ENCODE assay signal across 36 mouse cellular contexts in the genomic region with DNA sequence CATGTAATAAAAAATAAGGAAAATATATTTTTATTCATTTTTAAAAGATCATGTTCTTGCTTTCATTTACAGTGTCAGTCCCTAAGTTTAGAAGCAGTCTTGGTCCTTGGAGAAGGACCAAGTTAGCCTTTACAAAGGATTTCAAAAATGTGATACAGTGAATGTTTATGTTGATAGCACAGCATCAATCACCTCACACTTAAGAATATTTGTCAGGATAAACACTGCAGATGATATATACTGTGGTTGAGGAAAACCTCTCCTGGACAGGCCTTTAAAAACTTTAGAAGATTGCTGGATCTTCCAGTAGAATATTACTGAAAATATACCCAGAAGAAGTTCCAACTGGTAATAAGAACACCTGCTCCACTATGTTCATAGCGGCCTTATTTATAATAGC.
"Had no signal": no experiment of that assay in that cellular context is flagged by ENCODE, and none has a peak within 500 bp of the region (broad histone marks: within the 10 kb centered on the region; RNA-seq: fewer than 3 reads in every experiment).

No protein-coding gene starts in this region.

- H3K27me3 ChIP-seq: heart, embryonic 12.5 days; heart, embryonic 13.5 days; heart, embryonic 15.5 days; hindbrain, embryonic 12.5 days; hindbrain, embryonic 13.5 days; hindbrain, embryonic 15.5 days; intestine, embryonic 15.5 days; kidney, embryonic 15.5 days had no signal

- DNase-seq: heart, adult 18-20 months; heart, adult 2 months; heart, postnatal 10 days; heart, postnatal 14 days; heart, postnatal 36 days; heart, postnatal 4 days; kidney, adult 11 months; kidney, adult 18-20 months; kidney, adult 2 months; kidney, adult 8-10 months; kidney, adult 9 months; kidney, postnatal 10 days; kidney, postnatal 14 days; kidney, postnatal 25 days; kidney, postnatal 36 days; kidney, postnatal 4 days; layer of hippocampus, adult 9-11 months had no signal

- H3K36me3 ChIP-seq: heart, embryonic 10.5 days; heart, embryonic 12.5 days; heart, embryonic 13.5 days; heart, embryonic 15.5 days; hindbrain, embryonic 10.5 days; hindbrain, embryonic 12.5 days; hindbrain, embryonic 13.5 days; hindbrain, embryonic 15.5 days; intestine, embryonic 15.5 days; kidney, embryonic 15.5 days had no signal

- H3K4me1 ChIP-seq: heart, embryonic 10.5 days; heart, embryonic 12.5 days; heart, embryonic 13.5 days; heart, embryonic 15.5 days; hindbrain, embryonic 10.5 days; hindbrain, embryonic 12.5 days; hindbrain, embryonic 13.5 days; hindbrain, embryonic 15.5 days; intestine, embryonic 15.5 days; kidney, embryonic 15.5 days had no signal

- H3K4me3 ChIP-seq: heart, adult 2 months; heart, embryonic 10.5 days; heart, embryonic 12.5 days; heart, embryonic 13.5 days; heart, embryonic 15.5 days; hindbrain, embryonic 10.5 days; hindbrain, embryonic 12.5 days; hindbrain, embryonic 13.5 days; hindbrain, embryonic 15.5 days; intestine, embryonic 15.5 days; kidney, embryonic 15.5 days; layer of hippocampus, adult 2 months had no signal

- ATAC-seq: hindbrain, embryonic 16.5 days; hindbrain, postnatal 0 days; inflammation-experienced regulatory T-cells, adult 6 months; intestine, embryonic 15.5 days; intestine, embryonic 16.5 days; intestine, postnatal 0 days had no signal

- H3K27ac ChIP-seq: heart, adult 2 months; heart, embryonic 10.5 days; heart, embryonic 13.5 days; heart, embryonic 15.5 days; hindbrain, embryonic 10.5 days; hindbrain, embryonic 12.5 days; hindbrain, embryonic 13.5 days; hindbrain, embryonic 14.5 days; hindbrain, embryonic 15.5 days; hindbrain, postnatal 0 days; intestine, embryonic 15.5 days; kidney, embryonic 15.5 days; kidney, postnatal 0 days; layer of hippocampus, adult 2 months had no signal

- H3K4me2 ChIP-seq: heart, embryonic 11.5 days; heart, embryonic 12.5 days; heart, embryonic 13.5 days; heart, embryonic 15.5 days; hindbrain, embryonic 12.5 days; hindbrain, embryonic 13.5 days; hindbrain, embryonic 14.5 days; hindbrain, embryonic 15.5 days; intestine, embryonic 15.5 days; kidney, embryonic 15.5 days had no signal

- H3K9me3 ChIP-seq: heart, embryonic 10.5 days; heart, embryonic 12.5 days; heart, embryonic 13.5 days; heart, embryonic 15.5 days; hindbrain, embryonic 10.5 days; hindbrain, embryonic 12.5 days; hindbrain, embryonic 13.5 days; hindbrain, embryonic 15.5 days; intestine, embryonic 15.5 days; kidney, embryonic 15.5 days had no signal

- H3K9ac ChIP-seq: heart, embryonic 12.5 days; heart, embryonic 13.5 days; heart, embryonic 15.5 days; hindbrain, embryonic 12.5 days; hindbrain, embryonic 13.5 days; hindbrain, embryonic 14.5 days; hindbrain, embryonic 15.5 days; intestine, embryonic 15.5 days; kidney, embryonic 15.5 days had no signal
